Mouse (Mus musculus) embryonic facial prominence, embryonic 14.5 days (tissue): Measurements from ENCODE around the gene Best2. TPM values are rescaled to one million over a fixed set of nuclear protein-coding genes. Genes with fewer than 3 reads are reported as not detected.
A peak's percentile ranks its signal among the peaks of the same experiment; 100 is the strongest.

Experiments
- ATAC-seq: fragments of 200-750 bp; cut with Nextera tagmentation; 2 replicates; pipeline ENCODE4 v1.8.0; 2017; ENCODE audit warnings: low read depth, moderate number of reproducible peaks, moderate TSS enrichment
- DNase-seq: peaks from one replicate; pipeline ENCODE4 v3.0.0-alpha.2; 2015; ENCODE audit warnings: low spot score
- H3K27ac ChIP-seq: fragments of 300-500 bp; sonication (generic); replicated peaks from 2 replicates; pipeline ENCODE4 v1.5.1; 2014; ENCODE audit warnings: low read depth, mild to moderate bottlenecking, low read length, moderate library complexity
- H3K27me3 ChIP-seq: fragments of 300-500 bp; sonication (generic); replicated peaks from 2 replicates; pipeline ENCODE4 v1.6.1; 2014; ENCODE audit warnings: low read length; ENCODE audit not compliant: control insufficient read depth, insufficient read depth
- H3K36me3 ChIP-seq: fragments of 300-500 bp; sonication (generic); 2 replicates; pipeline ENCODE4 v1.6.1; 2014; ENCODE audit warnings: low read length, mixed read lengths; ENCODE audit not compliant: control insufficient read depth, insufficient read depth
- H3K4me1 ChIP-seq: fragments of 300-500 bp; sonication (generic); 2 replicates; pipeline ENCODE4 v1.6.1; 2014; ENCODE audit warnings: antibody characterized with exemption, low read length; ENCODE audit not compliant: control insufficient read depth, insufficient read depth
- H3K4me2 ChIP-seq: fragments of 300-500 bp; sonication (generic); 2 replicates; pipeline ENCODE4 v1.6.1; 2014; ENCODE audit warnings: low read depth, mild to moderate bottlenecking, low read length, moderate library complexity, mixed read lengths
- H3K4me3 ChIP-seq: fragments of 300-500 bp; sonication (generic); 2 replicates; pipeline ENCODE4 v1.5.1; 2014; ENCODE audit warnings: low read depth, mild to moderate bottlenecking, low read length
- H3K9ac ChIP-seq: fragments of 300-500 bp; sonication (generic); 2 replicates; pipeline ENCODE4 v1.6.1; 2014; ENCODE audit warnings: low read depth, mild to moderate bottlenecking, low read length, moderate library complexity, mixed read lengths
- H3K9me3 ChIP-seq: fragments of 300-500 bp; sonication (generic); 2 replicates; pipeline ENCODE4 v1.6.1; 2016; ENCODE audit warnings: low read length; ENCODE audit not compliant: control insufficient read depth
- WGBS: fragments of 180-500 bp; shearing (Covaris S2); extraction: QIAGEN DNeasy Blood & Tissue Kit; methylation state at CpG from one replicate; pipeline ENCODE4 v1.1.7; 2014; 5-methylcytosine and 5-hydroxymethylcytosine counted together
- polyA plus RNA-seq: library from polyadenylated mRNA; unstranded; fragments of >200 nt; fragmentation: Nextera tagmentation; extraction: Ambion mirVana; gene quantifications from 2 replicates; pipeline ENCODE4 v1.2.1, GENCODE M21; 2014

Best2 gene
- polyA plus RNA-seq, 1 experiment from 2014 or later, result 0.58 TPM

- Histone ChIP-seq H3K4me1 (peaks cover 23% of the 10 kb centered on the region), H3K27me3 (no peaks in the 10 kb centered on the region), H3K27ac (peak within 1 kb of the TSS; percentile 78), H3K36me3 (peaks cover 37% of the 10 kb centered on the region), H3K9ac (peak within 1 kb of the TSS; percentile 86), H3K4me3 (peak within 1 kb of the TSS; percentile 73), H3K9me3 (no peaks in the 10 kb centered on the region), H3K4me2 (peak within 1 kb of the TSS; percentile 94)
- ATAC-seq (peak; percentile 78), DNase-seq (peak; percentile 85)
- under 1% methylated on average over 41 of the region's 56 CpGs for WGBS
These were observed 44.8 kb downstream of the Best2 start, which contains the start of the genes Gm49661, Prdx2 and Rnaseh2a for GRCm38 (mm10) chr8:84969241-84970134. TSS of gene Gm49661 (minus strand) at chr8:84969433. TSS of gene Prdx2 (plus strand) at chr8:84969587. TSS of gene Rnaseh2a (minus strand) at chr8:84969767.

- no peak for ATAC-seq
- WGBS, result 18% methylated on average over 2 of the region's 2 CpGs
- H3K4me2 ChIP-seq, result peak overlapping the region; percentile 94
- peak overlapping the region; percentile 86 for H3K9ac ChIP-seq
- H3K27me3 ChIP-seq, result no peaks in the 10 kb centered on the region
- no peaks in the 10 kb centered on the region for H3K9me3 ChIP-seq
- no peak for DNase-seq
- peak overlapping the region; percentile 73 for H3K4me3 ChIP-seq
- H3K27ac ChIP-seq, result peak overlapping the region; percentile 78
- peaks cover 23% of the 10 kb centered on the region for H3K4me1 ChIP-seq
- peaks cover 29% of the 10 kb centered on the region for H3K36me3 ChIP-seq
These were observed 45.7 kb downstream of the Best2 start for GRCm38 (mm10) chr8:84968650-84969049.

- WGBS, result 87% methylated on average over 13 of the region's 13 CpGs
- H3K27ac ChIP-seq, result no peak overlapping the region
- H3K9ac ChIP-seq, result no peak overlapping the region
- H3K36me3 ChIP-seq, result peaks cover 21% of the 10 kb centered on the region
- DNase-seq, result no peak
- H3K4me3 ChIP-seq, result no peak overlapping the region; the same call in 1 of the 2 replicates
- H3K27me3 ChIP-seq, result no peaks in the 10 kb centered on the region
- no peaks in the 10 kb centered on the region for H3K9me3 ChIP-seq
- peak overlapping the region; percentile 94; the same call in 1 of the 2 replicates for H3K4me2 ChIP-seq
- peaks cover 23% of the 10 kb centered on the region for H3K4me1 ChIP-seq
- no peak for ATAC-seq
These were observed 46.6 kb downstream of the Best2 start for GRCm38 (mm10) chr8:84967532-84968304.

- H3K4me2 ChIP-seq, result peak overlapping the region; percentile 83
- peaks cover 15% of the 10 kb centered on the region for H3K36me3 ChIP-seq
- H3K27ac ChIP-seq, result no peak overlapping the region
- WGBS, result 53% methylated on average over 3 of the region's 3 CpGs
- H3K9me3 ChIP-seq, result no peaks in the 10 kb centered on the region
- ATAC-seq (no peak), DNase-seq (no peak)
- no peaks in the 10 kb centered on the region for H3K27me3 ChIP-seq
- H3K9ac ChIP-seq, result no peak overlapping the region
- 0 out of 2 replicates have a peak overlapping the region, but pooled peaks have one; percentile 53 for H3K4me3 ChIP-seq
- H3K4me1 ChIP-seq, result peaks cover 23% of the 10 kb centered on the region
These were observed 47.7 kb downstream of the Best2 start for GRCm38 (mm10) chr8:84966603-84967002.

GRCm38 (mm10) chr8:84965731-84966291 lies 48.5 kb downstream of the Best2 start:
- DNase-seq (peak; percentile 99), ATAC-seq (peak; percentile 87)
- no peaks in the 10 kb centered on the region for H3K27me3 ChIP-seq
- peak overlapping the region; percentile 53 for H3K27ac ChIP-seq
- peak overlapping the region; percentile 83 for H3K4me2 ChIP-seq
- peaks cover 20% of the 10 kb centered on the region for H3K4me1 ChIP-seq
- 0% methylated on average over 35 of the region's 41 CpGs for WGBS
- peak overlapping the region; percentile 53 for H3K4me3 ChIP-seq
- H3K9ac ChIP-seq, result peak overlapping the region; percentile 63
- H3K36me3 ChIP-seq, result peaks cover 12% of the 10 kb centered on the region
- H3K9me3 ChIP-seq, result no peaks in the 10 kb centered on the region

GRCm38 (mm10) chr8:84963952-84964351 lies 50.4 kb downstream of the Best2 start:
- no peak overlapping the region for H3K9ac ChIP-seq
- ATAC-seq (no peak), DNase-seq (no peak)
- H3K36me3 ChIP-seq, result peaks cover 14% of the 10 kb centered on the region; the same call in 1 of the 2 replicates
- WGBS, result 86% methylated on average over 4 of the region's 4 CpGs
- H3K27ac ChIP-seq, result no peak overlapping the region
- H3K27me3 ChIP-seq, result no peaks in the 10 kb centered on the region
- no peaks in the 10 kb centered on the region for H3K9me3 ChIP-seq
- no peak overlapping the region for H3K4me3 ChIP-seq
- H3K4me1 ChIP-seq, result peaks cover 15% of the 10 kb centered on the region; the same call in 1 of the 2 replicates
- no peak overlapping the region for H3K4me2 ChIP-seq

GRCm38 (mm10) chr8:84959811-84960210 lies 54.5 kb downstream of the Best2 start:
- Histone ChIP-seq H3K4me3 (no peak overlapping the region), H3K9ac (no peak overlapping the region), H3K9me3 (no peaks in the 10 kb centered on the region), H3K4me2 (no peak overlapping the region), H3K36me3 (peaks cover 30% of the 10 kb centered on the region), H3K4me1 (0 out of 2 replicates have a peak, but pooled peaks cover 1% of the 10 kb centered on the region), H3K27ac (no peak overlapping the region), H3K27me3 (no peaks in the 10 kb centered on the region)
- ATAC-seq, result no peak
- WGBS, result 85% methylated on average over 7 of the region's 7 CpGs
- DNase-seq, result no peak
